Mouse (Mus musculus) gonadal fat pad, adult 2 months (tissue): ENCODE results near the gene Prl7a2. TPM values are rescaled to one million over a fixed set of nuclear protein-coding genes. Genes with fewer than 3 reads are reported as not detected.

Source experiments
- DNase-seq: peaks from one replicate; pipeline ENCODE4 v3.0.0-alpha.2; 2012; ENCODE audit warnings: low read depth
- polyA plus RNA-seq: library from polyadenylated mRNA; depleted of rRNA; stranded (reverse); fragments of >200 nt; gene quantifications from 2 replicates; pipeline ENCODE4 v1.2.3, GENCODE M21; 2012; rRNA removed

The Prl7a2 gene
- polyA plus RNA-seq: not detected in 2 replicates

DNA sequence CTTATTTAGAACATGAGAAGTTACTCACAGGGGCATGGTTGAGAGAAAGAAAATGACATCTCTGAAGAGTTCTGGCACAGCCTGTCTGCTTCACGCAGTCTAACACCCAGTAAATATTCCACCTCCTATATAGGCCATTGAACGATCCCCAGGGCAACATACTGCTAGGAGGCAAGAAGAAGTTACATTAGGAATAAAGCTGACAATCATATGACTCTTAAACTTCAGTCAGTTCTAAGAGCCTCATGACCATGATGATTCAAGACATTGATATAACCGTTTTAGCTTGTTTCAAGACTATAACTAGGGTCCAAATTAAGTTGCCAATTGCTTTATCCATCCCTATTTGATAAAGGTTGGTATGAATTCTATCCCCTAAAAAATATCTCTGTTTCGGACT is at the start of gene Prl7a2:
TSS of gene Prl7a2 (minus strand) at position 101 of the 400 bp plus-strand sequence.
- no peak for DNase-seq

DNA sequence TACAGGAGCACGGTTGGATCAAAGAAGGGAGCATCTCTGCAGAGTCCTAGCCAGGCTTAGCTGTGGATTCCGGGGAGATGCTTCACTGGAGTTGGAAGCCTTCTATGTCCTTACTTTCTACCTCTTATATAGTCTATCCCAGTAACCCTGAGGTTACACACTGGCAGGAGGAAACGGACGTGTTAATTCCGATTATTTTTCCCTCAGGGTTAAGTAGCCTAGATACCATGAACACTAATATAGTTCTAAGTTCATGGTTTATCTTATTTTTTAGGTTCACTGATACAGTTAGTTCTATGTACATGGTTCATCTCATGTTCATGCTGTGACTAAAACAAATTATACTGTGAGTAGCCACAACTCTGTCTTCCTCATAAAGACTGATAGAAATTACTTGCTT is 48.8 kb upstream of the Prl7a2 start, which contains the start of gene Prl7d1:
TSS of gene Prl7d1 (minus strand) at position 101 of the 400 bp plus-strand sequence.
- no peak for DNase-seq

DNA sequence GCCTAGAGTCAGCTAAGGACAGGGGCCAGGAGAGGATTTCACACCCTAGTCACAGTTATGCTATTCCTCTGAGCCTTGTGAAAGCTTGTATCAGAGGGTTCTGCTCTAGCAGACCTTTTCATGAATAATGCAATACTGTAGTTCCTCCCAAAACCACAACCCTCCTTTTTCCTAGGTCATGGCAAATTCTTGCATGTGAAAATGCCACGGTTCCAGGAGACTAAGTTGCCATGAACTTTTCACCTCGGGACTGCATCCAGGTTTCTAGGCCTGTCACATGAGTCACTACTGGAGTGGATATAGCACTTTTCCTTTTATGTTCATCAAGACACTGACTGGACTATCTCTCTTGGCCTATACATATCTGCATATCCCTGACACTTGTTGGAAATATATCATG is 38.7 kb upstream of the Prl7a2 start:
- DNase-seq: no peak

DNA sequence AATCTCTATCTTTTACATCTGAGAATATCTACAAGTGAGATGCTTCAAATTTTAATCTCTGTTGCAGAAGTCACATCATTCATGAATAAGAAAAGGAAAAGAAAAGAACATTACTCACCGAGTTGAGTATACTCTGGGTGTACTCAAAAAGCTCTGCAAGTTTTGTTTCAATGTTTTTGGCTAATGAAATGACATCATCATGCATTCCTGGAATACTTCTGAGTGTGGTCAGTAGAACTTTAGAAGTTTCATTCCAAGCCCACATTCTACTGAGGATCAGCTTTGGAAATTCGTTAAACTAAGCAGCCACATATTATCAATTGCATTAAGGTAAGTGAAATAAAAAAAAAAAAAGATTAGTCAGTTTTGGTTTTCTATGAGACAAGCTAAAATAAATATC is 7.1 kb downstream of the Prl7a2 start:
- no peak for DNase-seq

DNA sequence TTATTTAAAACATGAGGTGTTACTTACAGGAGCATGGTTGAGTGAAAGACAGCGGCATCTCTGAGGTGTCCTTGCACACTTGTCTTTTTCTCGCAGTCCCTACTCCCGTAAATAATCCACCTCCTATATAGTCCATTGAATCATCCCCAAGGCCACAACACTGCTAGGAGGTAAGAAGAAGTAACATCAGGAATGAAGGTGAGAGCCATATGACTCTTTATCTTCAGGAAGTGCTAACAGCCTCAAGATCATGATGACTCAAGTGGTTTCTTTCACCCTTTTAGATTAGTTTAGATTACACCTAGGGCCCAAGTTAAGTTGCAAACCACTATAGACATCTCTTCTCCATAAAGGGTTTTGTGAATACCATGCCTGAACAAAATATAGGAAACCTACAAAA is 25.4 kb downstream of the Prl7a2 start, which contains the start of gene Prl7a1:
TSS of gene Prl7a1 (minus strand) at position 101 of the 400 bp plus-strand sequence.
- DNase-seq: no peak

DNA sequence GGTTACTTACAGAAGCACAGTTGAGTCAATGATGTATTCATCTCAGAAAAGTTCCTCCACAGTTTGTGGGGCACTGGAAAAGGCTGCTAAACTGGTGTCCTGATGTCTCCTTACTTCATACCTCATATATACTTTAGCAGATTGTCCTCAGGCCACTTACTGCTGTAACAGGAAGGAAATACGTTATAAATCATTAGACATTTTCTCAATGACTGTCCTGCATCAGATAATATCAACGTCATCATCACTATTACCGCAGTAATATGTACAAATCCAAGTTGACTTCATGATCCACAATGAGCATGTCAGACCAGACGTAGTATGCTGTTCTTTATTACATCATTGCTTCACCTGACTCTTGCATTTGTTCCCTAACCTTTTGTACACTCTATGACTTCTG is 57.4 kb downstream of the Prl7a2 start, which contains the start of gene Prl7b1:
TSS of gene Prl7b1 (minus strand) at position 101 of the 400 bp plus-strand sequence.
- DNase-seq: no peak

Other genes starting within 250 kb of the Prl7a2 start
- gene Prl8a6, start 229.3 kb downstream of the Prl7a2 start, polyA plus RNA-seq: not detected in 2 replicates
- not detected in 2 replicates for gene Prl8a8, start 154.8 kb downstream of the Prl7a2 start, polyA plus RNA-seq
- not detected in 2 replicates for gene Prl8a9, start 103.4 kb downstream of the Prl7a2 start, polyA plus RNA-seq
- gene Prl8a1, start 85.9 kb downstream of the Prl7a2 start, polyA plus RNA-seq: not detected in 2 replicates
- not detected in 2 replicates for gene Prl7b1, start 57.5 kb downstream of the Prl7a2 start, polyA plus RNA-seq
- not detected in 2 replicates for gene Prl7a1, start 25.5 kb downstream of the Prl7a2 start, polyA plus RNA-seq
- not detected in 2 replicates for gene Prl7d1, start 48.7 kb upstream of the Prl7a2 start, polyA plus RNA-seq
- gene Prl7c1, start 112.8 kb upstream of the Prl7a2 start, polyA plus RNA-seq: not detected in 2 replicates
- gene Prl2a1, start 133.6 kb upstream of the Prl7a2 start, polyA plus RNA-seq: not detected in 2 replicates
- not detected in 2 replicates for gene Prl2c1, start 181.3 kb upstream of the Prl7a2 start, polyA plus RNA-seq